Mouse (Mus musculus) hindbrain, embryonic 14.5 days (tissue): Measurements from ENCODE around the gene Mon1b. TPM values are rescaled to one million over a fixed set of nuclear protein-coding genes. Genes with fewer than 3 reads are reported as not detected.

Source experiments
- ATAC-seq: fragments of 200-750 bp; cut with Nextera tagmentation; 2 replicates; pipeline ENCODE4 v1.8.0; 2017; ENCODE audit warnings: moderate number of reproducible peaks, mild to moderate bottlenecking, moderate TSS enrichment, moderate library complexity; ENCODE audit not compliant: low FRiP score
- DNase-seq: peaks from one replicate; pipeline ENCODE4 v3.0.0-alpha.2; 2015; ENCODE audit warnings: low spot score
- H3K27ac ChIP-seq: fragments of 300-500 bp; sonication (generic); 2 replicates; pipeline ENCODE4 v1.5.1; 2014; ENCODE audit warnings: mild to moderate bottlenecking, moderate library complexity
- H3K27me3 ChIP-seq: fragments of 300-500 bp; sonication (generic); 2 replicates; pipeline ENCODE4 v1.6.1; 2014; ENCODE audit warnings: mild to moderate bottlenecking, low read length, mixed read lengths; ENCODE audit not compliant: control insufficient read depth, insufficient read depth
- H3K36me3 ChIP-seq: fragments of 300-500 bp; sonication (generic); replicated peaks from 2 replicates; pipeline ENCODE4 v1.6.1; 2014; ENCODE audit not compliant: control insufficient read depth, insufficient read depth
- H3K4me1 ChIP-seq: fragments of 300-500 bp; sonication (generic); replicated peaks from 2 replicates; pipeline ENCODE4 v1.6.1; 2014; ENCODE audit warnings: antibody characterized with exemption, low read length, mixed read lengths; ENCODE audit not compliant: control insufficient read depth, insufficient read depth
- H3K4me2 ChIP-seq: fragments of 300-500 bp; sonication (generic); replicated peaks from 2 replicates; pipeline ENCODE4 v1.6.1; 2014; ENCODE audit warnings: mild to moderate bottlenecking, moderate library complexity
- H3K4me3 ChIP-seq: fragments of 300-500 bp; sonication (generic); replicated peaks from 2 replicates; pipeline ENCODE4 v1.5.1; 2014; ENCODE audit warnings: mild to moderate bottlenecking, low read length
- H3K9ac ChIP-seq: fragments of 300-500 bp; sonication (generic); 2 replicates; pipeline ENCODE4 v1.6.1; 2014
- H3K9me3 ChIP-seq: fragments of 300-500 bp; sonication (generic); 2 replicates; pipeline ENCODE4 v1.6.1; 2016; ENCODE audit warnings: low read length; ENCODE audit not compliant: control insufficient read depth
- WGBS: fragments of 180-500 bp; shearing (Covaris S2); extraction: QIAGEN DNeasy Blood & Tissue Kit; methylation state at CpG from one replicate; pipeline ENCODE4 v1.1.7; 2014; 5-methylcytosine and 5-hydroxymethylcytosine counted together
- polyA plus RNA-seq: library from polyadenylated mRNA; unstranded; fragments of >200 nt; fragmentation: Nextera tagmentation; extraction: Ambion mirVana; gene quantifications from 2 replicates; pipeline ENCODE4 v1.2.1, GENCODE M21; 2014

The Mon1b gene
- polyA plus RNA-seq, 1 experiment from 2014 or later: 11.9 TPM

DNA sequence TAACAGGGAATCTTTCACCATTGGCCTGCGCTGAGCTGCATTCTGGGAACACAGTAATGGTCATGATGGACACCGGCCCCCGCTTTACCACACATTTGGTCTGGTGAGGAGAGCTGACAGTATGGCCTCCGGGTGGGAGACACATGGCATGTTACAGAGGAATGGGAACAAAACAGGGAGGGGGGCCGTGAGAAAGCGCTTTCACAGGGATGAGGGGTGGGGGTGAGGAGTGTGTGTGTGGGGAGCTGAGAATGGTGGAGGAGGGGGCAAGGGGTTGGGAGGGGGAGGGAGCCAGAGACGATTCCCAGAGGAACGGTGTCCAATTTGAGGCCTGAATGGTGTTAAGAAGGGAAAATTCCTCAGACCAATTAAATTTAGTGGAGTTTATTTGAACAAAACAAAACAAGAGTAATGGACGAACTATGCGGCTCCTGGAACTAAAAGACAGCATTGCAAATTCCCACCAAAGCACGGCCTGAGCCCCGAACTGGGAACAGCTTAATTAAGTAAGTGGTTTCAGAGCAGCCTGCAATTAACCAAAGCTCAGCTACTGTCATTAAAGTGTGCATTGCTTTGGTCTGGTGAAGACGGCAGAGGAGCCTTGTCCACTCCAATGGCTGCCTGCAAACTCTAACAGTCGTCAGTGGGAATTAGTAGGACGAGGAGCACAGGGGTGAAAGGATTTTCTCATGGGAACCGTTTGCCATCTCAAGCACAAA is 31.5 kb downstream of the Mon1b start:
- Histone ChIP-seq H3K9me3 (no peaks in the 10 kb centered on the region), H3K4me1 (0 out of 2 replicates have a peak, but pooled peaks cover 4% of the 10 kb centered on the region), H3K27me3 (no peaks in the 10 kb centered on the region), H3K4me3 (no peak overlapping the region), H3K36me3 (no peaks in the 10 kb centered on the region), H3K9ac (no peak overlapping the region), H3K4me2 (no peak overlapping the region), H3K27ac (no peak overlapping the region)
- DNase-seq (no peak), ATAC-seq (no peak)
- WGBS: 75% methylated on average over 16 of the region's 16 CpGs

DNA sequence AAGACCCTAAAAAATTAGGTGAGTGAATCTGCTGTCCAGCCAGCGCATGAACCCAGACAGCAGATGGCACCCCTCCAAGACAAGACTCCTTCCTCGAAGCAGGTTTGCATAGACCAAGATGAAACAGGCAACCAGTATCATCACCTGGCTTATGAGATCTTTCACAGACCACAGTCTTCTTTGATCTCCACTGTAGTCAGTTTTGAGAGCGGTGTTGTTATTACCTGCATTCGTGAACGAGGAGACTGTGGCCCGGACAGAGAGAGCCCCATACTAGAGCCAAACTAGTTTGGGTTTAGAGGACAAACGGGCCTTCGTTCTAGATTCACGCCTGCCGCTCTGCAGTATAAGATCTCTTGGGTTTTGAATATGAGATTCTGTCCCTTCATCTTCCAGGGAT is 34.5 kb downstream of the Mon1b start:
- no peak for DNase-seq
- Histone ChIP-seq H3K27ac (no peak overlapping the region), H3K9me3 (no peaks in the 10 kb centered on the region), H3K36me3 (no peaks in the 10 kb centered on the region), H3K9ac (no peak overlapping the region), H3K4me3 (no peak overlapping the region), H3K4me1 (0 out of 2 replicates have a peak, but pooled peaks cover 2% of the 10 kb centered on the region), H3K4me2 (no peak overlapping the region), H3K27me3 (no peaks in the 10 kb centered on the region)
- no peak for ATAC-seq
- WGBS: 93% methylated on average over 10 of the region's 10 CpGs

DNA sequence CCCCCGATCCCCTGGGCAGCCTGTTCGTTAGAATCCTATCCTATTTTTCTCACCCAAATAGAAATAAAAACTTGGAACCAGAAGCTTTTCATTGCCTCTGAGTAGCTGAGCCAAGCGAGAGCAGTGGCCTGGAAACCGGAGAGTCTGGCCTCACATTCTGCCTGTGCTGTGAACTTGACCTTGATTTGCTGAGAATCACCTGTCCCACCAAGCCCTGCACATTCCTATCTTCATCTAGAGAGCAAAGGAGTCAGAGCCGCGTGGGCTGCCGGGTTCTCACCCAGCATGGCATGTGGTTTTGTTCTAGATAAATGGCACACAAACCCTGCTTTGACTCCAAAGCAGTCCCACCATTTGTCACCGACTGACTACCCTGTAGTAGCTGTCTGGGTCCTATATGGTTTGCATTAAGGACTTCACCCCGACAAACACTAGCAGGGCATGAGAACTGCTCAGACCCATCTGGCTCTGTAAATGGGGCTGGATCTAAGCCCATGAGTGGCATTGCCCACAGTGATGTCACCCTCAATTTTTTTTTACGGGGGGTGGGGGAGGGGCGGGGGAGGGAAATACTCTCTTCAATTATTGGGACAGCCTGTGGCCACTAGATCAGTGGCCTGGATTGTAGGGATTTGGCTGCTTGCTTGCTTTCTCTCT is 37.3 kb downstream of the Mon1b start:
- no peak overlapping the region for H3K4me2 ChIP-seq
- DNase-seq (no peak), ATAC-seq (peak; percentile 75; the same call in 1 of the 2 replicates)
- H3K4me3 ChIP-seq: no peak overlapping the region
- no peaks in the 10 kb centered on the region for H3K36me3 ChIP-seq
- H3K9me3 ChIP-seq: no peaks in the 10 kb centered on the region
- no peaks in the 10 kb centered on the region for H3K27me3 ChIP-seq
- no peaks in the 10 kb centered on the region for H3K4me1 ChIP-seq
- H3K27ac ChIP-seq: no peak overlapping the region
- 76% methylated on average over 11 of the region's 11 CpGs for whole genome bisulfite sequencing
- no peak overlapping the region for H3K9ac ChIP-seq

DNA sequence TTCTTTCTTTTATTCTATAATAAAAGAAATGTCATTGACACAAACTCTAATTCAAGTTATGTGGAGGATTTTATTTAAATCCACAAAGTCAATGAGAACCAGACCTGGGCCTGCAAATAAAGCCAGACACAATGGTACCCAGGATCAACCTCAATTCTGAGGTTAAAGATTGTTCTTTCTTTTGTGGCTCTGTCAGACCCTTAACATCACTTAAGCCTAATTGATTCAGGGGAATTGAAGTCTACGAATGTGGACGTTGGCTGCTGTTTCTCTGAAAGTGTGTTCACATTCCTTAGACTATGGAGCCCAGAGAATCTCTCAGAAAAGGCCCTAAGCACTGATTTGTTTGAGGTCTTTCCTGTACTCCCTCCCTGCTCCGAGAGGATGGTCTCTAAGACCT is 37.9 kb downstream of the Mon1b start:
- no peaks in the 10 kb centered on the region for H3K9me3 ChIP-seq
- H3K36me3 ChIP-seq: no peaks in the 10 kb centered on the region
- H3K9ac ChIP-seq: no peak overlapping the region
- H3K4me2 ChIP-seq: no peak overlapping the region
- H3K27ac ChIP-seq: no peak overlapping the region
- 38% methylated on average over 3 of the region's 3 CpGs for WGBS
- DNase-seq: no peak
- H3K27me3 ChIP-seq: no peaks in the 10 kb centered on the region
- ATAC-seq: no peak
- H3K4me3 ChIP-seq: no peak overlapping the region
- H3K4me1 ChIP-seq: no peaks in the 10 kb centered on the region

DNA sequence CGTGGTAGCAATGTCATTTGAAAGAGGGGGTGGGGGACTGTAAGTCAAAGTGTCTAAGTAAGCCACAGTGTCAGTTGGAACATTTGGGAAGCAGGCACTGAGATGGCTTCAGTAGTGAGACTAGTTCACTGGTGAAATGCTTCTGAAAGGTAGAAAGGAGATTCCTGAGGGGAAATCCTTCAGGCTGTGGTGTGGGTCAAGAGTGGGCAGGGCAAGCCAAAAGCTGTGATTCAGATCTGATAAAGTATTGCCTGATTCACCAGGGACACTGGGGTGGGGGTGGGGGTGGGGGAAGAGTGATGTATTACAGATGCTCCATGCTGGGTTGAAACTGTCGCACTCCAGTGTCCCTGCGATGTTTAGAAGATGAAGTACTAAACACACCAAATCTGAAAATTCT is 39.2 kb downstream of the Mon1b start:
- Histone ChIP-seq H3K4me3 (no peak overlapping the region), H3K9me3 (no peaks in the 10 kb centered on the region), H3K27me3 (no peaks in the 10 kb centered on the region), H3K4me1 (no peaks in the 10 kb centered on the region), H3K27ac (no peak overlapping the region), H3K4me2 (no peak overlapping the region), H3K9ac (no peak overlapping the region), H3K36me3 (no peaks in the 10 kb centered on the region)
- ATAC-seq (no peak), DNase-seq (no peak)
- 85% methylated on average over 3 of the region's 3 CpGs for WGBS

DNA sequence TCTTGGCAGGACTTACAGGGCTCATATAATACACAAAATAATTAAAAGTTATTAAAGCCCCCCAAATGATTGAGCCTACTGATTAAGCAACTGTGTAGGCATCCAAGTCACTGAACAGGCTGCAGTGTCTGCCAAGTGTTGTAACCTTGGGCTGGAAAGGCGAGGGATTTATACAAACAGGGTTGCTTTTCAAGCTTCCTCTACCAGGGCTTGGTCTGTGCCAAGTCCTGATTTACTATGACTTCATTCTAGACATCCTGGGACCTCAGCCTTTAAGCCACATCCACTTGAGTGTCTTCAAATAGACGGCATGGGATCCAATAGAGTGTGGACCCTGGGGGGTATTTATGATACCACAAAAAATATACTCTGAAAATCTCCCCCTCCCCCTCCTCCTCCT is 39.9 kb downstream of the Mon1b start:
- Histone ChIP-seq H3K4me3 (no peak overlapping the region), H3K4me1 (no peaks in the 10 kb centered on the region), H3K27me3 (no peaks in the 10 kb centered on the region), H3K36me3 (no peaks in the 10 kb centered on the region), H3K4me2 (no peak overlapping the region), H3K9me3 (no peaks in the 10 kb centered on the region), H3K27ac (no peak overlapping the region), H3K9ac (no peak overlapping the region)
- 73% methylated on average over 2 of the region's 2 CpGs for WGBS
- ATAC-seq (no peak), DNase-seq (no peak)

DNA sequence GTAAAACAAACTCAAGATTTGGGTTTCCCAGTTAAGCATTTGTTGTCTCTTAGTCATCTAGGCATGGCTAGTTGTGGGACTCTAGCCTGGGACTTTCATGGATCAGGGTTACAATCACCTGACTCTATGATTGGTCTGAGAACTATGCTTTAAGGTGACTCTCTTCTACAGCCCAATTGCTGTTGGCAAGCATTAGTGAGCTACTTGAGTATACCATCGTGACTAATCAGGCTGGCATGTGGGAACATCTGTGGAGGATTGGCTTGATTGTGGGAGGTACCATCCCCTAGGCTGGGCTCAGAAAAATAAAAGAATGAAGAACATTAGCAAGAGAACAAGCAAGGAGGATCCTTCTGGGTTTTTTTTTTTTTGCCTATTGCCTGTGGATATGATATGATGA is 41.4 kb downstream of the Mon1b start:
- H3K9ac ChIP-seq: no peak overlapping the region
- no peaks in the 10 kb centered on the region for H3K27me3 ChIP-seq
- no peak overlapping the region for H3K4me2 ChIP-seq
- 91% methylated on average over 1 of the region's 1 CpGs for WGBS
- no peaks in the 10 kb centered on the region for H3K9me3 ChIP-seq
- ATAC-seq: no peak
- no peak overlapping the region for H3K27ac ChIP-seq
- H3K4me3 ChIP-seq: no peak overlapping the region
- H3K4me1 ChIP-seq: no peaks in the 10 kb centered on the region
- no peaks in the 10 kb centered on the region for H3K36me3 ChIP-seq
- DNase-seq: no peak

DNA sequence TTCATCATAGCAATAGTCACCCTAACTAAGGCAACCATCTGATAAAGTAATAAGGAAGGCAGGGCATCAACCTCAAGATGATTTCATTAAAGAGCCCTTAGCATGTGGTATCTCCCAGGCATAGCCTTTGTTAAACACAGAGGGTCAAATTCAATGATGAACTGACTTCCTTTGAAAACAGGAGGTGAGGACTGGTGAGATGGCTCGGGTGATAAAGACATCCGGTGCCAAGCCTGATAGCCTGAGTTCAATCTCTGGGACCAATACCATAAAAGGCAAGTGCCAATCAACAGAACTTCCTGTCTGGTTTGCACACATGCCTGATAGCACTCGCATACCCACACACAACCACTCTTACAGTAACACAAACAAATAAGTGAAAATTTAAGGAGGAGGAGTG is 44.0 kb downstream of the Mon1b start:
- Histone ChIP-seq H3K9me3 (0 out of 2 replicates have a peak, but pooled peaks cover 6% of the 10 kb centered on the region), H3K4me1 (no peaks in the 10 kb centered on the region), H3K9ac (no peak overlapping the region), H3K27ac (no peak overlapping the region), H3K27me3 (no peaks in the 10 kb centered on the region), H3K36me3 (no peaks in the 10 kb centered on the region), H3K4me3 (no peak overlapping the region), H3K4me2 (no peak overlapping the region)
- no peak for DNase-seq
- ATAC-seq: no peak
- 71% methylated on average over 3 of the region's 3 CpGs for WGBS

DNA sequence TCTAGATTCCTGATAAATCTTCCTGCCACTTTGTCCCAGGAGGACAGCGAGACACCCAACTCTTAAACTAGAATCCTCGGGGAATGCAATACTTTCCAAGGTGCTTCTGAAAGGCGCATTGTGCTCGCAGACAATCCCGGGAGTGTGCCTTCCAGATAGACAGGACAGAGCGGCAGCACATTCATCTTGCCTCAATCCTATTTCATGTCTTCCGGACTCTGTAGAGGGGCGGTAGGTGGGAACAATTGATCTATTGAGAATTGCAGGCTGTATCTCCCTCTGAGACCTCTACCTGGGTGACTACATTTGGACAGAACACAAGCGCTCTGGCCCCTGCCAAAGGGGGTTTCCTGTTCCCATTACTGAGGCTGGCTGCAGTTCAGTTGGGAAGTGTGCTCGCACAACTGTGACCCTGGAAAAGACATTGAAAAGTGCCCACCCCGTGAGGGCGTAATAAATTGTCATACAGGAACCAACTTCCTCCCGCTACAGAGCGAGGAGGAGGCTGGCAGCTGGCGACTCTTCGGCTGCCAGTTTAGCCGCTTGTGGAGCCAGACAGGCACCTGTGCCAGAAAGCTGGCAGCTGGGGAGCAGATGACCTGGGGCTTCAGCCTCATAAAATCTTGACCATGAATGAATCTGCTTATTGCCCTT is 52.6 kb downstream of the Mon1b start:
- DNase-seq (peak; percentile 52), ATAC-seq (peak; percentile 17; the same call in 1 of the 2 replicates)
- Histone ChIP-seq H3K36me3 (no peaks in the 10 kb centered on the region), H3K9ac (no peak overlapping the region), H3K4me3 (no peak overlapping the region), H3K27me3 (no peaks in the 10 kb centered on the region), H3K27ac (no peak overlapping the region), H3K4me1 (peaks cover 3% of the 10 kb centered on the region; the same call in 1 of the 2 replicates), H3K9me3 (0 out of 2 replicates have a peak, but pooled peaks cover 7% of the 10 kb centered on the region), H3K4me2 (no peak overlapping the region)
- WGBS: 78% methylated on average over 17 of the region's 17 CpGs
